Mouse (Mus musculus): ENCODE measurements around the gene Tyms.

Gene Tyms

DNA sequence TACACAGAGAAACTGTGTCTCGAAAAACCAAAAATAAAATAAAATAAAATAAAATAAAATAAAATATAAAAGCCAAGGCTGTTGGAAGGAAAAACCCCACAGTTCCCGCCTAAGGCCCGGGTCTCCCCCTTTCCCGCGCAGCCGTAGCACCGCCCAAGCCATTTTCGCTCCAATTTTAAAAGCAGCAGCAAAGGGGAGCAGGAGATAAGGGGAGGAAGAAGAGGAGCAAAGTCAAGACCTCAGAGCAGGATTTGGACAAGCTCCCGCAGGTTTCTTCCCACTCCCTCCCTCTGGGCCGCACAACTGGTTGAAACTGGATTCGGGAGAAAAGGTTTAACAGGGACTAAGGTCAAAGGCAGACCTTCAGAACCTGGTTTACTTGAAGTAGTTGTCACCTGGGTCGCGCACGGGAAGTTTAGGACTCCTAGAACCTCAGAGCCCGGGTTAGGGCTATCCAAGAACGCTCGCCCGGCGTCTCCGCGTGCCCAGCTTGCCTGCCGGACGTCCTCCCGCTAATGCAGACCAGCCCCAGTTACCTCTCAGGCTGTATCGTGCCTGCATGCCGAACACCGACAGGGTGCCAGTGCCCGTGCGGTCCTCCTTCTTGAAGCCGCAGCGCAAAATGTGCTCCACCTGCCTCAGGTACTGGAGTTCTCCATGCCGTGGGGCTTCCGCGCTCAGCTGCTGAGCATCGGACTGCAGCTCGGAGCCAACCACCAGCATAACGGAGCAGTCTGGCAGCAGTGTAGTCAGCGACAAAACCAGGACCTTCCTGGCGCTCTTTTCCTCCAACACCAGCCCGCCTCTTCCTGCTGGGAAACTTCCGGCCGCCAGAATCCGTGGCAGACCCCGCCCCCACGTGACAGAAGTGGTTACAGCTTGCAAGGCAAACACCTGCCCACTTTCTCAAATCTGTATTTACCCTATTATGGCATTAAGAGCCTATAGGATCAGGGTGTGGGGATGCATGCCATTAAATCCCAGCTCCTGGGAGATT is at the start of gene Tyms:
Gene Tyms, minus strand, starts transcription at position 793 of the 997 bp plus-strand sequence.
- DNase-seq (ENCODE audit: low read depth, low spot score): peak; percentile 72

DNA sequence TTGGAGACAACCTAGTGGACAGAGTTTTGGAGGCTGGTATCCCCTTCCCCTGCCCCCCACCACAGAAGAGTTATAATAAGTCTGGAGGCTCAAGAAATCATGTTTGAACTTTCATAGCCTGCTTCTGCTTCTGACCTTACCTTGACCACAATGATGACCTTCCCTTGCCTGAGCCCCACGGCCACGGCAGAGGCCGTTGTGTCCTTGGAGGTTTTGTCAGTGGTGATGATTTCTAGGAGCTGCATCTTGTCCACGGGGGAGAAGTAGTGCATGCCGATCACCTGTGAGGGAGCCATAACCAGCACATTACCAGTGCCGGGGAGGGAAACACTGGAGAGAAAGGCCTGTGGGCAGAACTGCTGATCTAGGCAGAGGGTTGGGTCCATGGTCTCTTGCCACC is 49.1 kb upstream of the Tyms start:
- DNase-seq (ENCODE audit: low read depth, low spot score): no peak

DNA sequence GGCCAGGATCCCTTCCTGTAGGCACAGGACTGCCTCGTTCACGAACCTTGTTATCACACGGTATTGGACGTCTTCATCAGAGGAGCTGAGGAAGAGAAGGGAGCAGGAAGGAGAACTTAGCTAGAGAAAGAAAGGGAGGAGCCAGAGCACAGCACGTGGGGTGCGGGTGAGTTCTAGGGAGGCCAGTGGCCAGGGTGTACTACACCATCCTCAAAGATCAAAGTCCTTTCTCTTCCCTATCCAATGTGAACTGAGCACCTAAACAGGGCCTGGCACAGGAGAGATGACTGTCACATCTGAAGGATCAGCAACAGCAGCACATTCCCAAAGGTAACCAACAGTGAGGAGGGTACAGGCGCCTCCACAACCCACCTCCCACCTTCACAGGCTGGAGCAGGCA is 46.7 kb upstream of the Tyms start:
- no peak for DNase-seq (ENCODE audit: low read depth, low spot score)

DNA sequence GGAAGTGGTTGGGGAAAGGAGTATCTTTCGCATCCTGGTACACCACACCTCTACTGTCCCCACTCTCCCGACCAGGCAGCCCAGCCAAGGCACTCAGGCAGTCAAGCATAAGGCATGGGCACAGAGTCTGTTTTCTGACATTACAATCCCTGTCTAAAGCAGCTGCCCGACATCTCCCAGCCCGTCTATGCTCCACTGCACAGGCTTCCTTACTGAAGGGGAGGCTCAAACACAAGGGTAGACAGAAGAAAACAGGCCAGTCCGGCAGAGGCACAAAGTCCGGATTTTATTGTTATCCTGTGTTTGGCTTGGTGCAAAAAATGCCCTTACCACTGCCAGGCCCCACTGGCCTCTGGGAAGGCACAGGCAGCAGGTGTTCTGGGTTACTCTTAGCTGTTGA is 45.7 kb upstream of the Tyms start:
- no peak for DNase-seq (ENCODE audit: low read depth, low spot score)

DNA sequence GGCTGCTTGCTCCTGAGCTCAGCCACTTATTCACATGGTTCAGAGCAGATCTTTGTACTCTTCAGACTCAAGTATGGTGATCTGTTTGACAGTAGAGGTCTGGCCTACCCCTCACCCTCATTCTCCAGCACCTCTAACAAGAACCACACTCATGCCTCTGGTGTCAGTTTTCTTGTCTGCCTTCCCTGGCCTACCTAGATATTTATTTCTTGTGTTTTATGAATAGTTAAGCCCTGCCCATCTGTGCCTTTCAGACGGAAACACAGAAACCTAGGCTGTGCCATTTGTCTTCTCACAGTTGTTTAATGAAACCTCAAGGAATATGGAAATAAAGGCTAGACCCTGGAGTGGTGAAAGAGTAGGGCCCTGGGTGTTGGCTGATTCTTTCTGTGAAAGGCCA is 44.6 kb upstream of the Tyms start:
- DNase-seq (ENCODE audit: low read depth, low spot score): no peak

DNA sequence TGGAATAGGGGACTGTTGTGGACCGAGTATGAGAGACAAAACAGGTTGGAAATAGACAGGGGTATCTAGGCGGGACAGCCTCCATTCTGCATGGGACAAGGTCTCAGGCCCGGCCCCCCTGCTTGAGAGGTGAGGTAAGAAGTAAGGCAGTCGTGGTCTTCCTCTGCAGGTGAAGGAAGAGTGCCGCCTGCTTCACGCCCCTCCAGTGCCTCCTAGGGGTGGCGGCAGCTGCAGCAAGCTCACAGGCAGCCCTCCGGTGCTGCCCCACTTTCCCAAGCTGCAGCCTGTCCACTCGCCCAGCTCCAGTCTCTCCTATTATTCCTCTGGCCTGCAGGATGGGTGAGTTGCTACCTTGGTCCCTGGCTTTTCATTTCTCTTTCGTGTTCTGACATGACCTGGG is 42.3 kb upstream of the Tyms start:
- no peak for DNase-seq (ENCODE audit: low read depth, low spot score)

DNA sequence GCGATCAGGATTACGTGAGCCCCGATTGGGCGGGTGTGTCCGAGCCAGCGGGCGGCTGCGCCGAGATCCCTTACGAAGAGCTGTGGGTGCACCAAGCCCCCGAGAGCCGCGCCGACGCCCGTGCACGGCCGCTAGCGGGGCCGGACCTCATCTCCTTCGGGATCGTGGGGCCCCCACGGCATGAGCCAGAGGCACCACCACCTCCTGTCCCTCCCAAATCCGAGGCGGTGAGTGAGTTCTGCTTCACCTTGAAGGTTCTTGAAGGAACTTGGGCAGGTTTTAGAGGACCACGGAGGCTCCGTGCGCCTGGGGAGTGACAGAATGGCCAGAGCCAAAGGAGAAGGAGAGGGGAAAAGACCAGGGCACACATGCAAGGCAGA is 41.3 kb upstream of the Tyms start:
- no peak for DNase-seq (ENCODE audit: low read depth, low spot score)

DNA sequence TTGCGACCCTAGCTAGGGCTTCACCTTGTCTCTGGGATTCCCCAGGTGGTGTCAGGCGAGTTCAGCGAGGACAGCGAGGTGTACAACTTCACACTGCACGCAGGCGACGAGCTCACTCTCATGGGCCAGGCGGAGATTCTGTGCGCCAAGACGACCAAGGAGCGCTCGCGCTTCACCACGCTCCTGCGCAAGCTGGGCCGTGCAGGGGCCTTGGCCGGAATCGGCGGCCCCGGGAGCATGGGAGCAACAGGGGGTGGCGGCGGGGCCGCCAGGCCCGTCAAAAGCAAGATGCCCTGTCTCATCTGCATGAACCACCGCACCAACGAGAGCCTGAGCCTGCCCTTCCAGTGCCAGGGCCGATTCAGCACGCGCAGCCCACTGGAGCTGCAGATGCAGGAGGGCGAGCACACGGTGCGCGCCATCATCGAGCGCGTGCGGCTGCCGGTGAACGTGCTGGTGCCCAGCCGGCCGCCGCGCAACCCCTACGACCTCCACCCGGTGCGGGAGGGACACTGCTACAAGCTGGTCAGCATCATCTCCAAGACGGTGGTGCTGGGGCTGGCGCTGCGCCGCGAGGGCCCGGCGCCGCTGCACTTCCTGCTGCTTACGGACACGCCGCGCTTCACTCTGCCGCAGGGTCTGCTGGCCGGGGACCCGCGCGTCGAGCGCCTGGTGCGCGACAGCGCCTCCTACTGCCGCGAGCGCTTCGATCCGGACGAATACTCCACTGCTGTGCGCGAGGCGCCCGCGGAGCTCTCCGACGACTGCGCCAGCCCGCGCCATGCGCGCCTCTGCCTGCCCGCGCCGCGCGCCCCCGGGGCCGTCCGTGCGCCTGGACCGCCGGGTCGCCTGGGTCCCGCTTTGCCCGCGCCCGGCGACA is 40.7 kb upstream of the Tyms start:
- DNase-seq (ENCODE audit: low read depth, low spot score): peak; percentile 77

DNA sequence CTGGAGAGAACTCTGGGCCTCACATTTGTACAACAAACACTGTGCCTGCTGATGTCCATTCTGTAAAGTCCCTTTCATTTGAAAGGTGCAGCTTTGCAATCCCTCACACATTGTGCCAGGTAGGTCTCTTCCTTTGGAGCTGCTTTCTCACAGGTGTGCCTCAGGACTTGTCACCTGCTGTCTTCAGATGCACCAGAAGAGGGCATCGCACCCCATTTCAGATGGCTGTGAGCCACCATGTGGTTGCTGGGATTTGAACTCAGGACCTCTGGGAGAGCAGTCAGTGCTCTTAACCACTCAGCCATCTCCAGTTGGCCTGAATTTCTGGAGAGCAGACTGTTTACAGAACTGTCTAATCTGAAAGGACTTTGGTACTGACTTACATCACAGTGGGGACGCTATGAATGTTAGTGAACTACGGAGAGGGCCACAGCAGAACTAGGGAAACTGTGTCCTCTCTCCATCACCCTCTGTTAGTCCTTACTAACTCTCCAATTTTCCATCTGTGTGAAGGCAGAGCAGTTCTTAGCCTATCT is 39.2 kb upstream of the Tyms start:
- DNase-seq (ENCODE audit: low read depth, low spot score): no peak

DNA sequence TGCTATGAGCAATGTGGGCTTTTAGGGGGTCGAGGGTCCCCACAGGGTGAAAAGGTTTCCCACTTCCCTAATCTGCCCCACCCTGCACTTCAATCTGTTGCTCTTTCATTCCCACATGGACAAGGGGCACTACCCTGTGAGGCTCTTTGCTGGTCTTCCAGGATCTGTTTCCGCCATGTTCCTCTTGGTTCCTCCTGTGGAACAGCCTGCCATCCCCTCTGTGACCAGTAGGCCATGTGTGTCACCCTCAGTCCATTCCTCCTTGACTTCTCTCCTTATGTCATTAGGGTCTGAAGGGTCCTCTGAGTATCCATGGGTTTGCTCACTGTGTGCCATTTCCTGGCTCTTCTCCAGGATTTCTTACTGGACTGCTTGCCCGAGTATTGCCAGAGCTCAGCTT is 38.4 kb upstream of the Tyms start:
- no peak for DNase-seq (ENCODE audit: low read depth, low spot score)

DNA sequence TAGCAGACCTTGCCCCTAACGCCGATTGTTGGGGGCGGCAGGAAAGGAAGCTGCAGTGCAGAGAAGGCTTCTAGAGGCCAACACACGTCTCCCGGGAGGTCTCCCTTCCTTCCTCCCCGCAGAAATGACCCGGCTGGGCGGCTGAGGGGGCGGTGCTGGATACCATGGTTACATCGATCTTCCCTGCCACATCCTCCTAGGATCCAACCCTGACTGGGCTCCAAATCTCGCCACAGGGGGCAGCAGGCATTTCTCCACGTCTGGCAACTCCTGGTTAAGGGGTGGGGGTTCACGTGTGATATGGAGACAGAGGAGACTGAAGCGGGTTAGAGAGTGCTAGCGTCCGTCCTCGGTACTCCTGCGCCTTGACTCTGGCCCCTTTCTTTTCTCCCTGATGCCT is 37.7 kb upstream of the Tyms start:
- no peak for DNase-seq (ENCODE audit: low read depth, low spot score)

DNA sequence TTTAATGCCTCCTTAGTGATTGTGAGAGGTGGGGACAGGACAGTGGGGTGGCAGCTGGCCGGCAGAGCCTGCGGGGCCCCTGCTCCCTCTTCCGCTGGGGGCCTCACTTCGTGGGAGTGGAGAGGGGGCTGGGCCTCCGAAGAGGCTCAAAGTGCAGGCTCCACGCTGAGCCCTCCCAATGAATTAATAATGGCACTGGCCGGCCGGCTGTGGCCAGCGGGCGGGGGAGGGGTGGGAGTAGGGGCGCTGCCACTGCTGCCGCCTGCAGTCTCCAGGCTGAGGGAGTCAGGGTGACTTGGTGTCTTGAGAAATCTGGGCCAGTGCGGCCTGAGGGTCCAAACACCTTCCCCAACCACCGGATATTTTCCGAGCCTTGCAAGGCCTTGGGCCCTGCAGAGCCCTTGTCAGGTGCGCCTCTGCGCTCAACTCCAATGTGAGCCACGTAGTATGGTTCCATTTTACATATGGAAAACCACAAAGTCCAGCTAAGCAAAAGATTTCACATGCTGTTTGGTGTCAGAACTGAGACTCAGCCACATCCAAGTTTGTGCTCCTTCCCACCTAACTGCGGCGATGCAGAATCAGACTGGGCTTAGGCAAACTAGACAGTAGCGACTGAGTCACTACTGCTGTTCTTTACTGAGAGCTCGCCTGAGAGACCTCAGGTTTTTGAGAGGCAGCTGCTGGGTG is 37.1 kb upstream of the Tyms start:
- no peak for DNase-seq (ENCODE audit: low read depth, low spot score)

DNA sequence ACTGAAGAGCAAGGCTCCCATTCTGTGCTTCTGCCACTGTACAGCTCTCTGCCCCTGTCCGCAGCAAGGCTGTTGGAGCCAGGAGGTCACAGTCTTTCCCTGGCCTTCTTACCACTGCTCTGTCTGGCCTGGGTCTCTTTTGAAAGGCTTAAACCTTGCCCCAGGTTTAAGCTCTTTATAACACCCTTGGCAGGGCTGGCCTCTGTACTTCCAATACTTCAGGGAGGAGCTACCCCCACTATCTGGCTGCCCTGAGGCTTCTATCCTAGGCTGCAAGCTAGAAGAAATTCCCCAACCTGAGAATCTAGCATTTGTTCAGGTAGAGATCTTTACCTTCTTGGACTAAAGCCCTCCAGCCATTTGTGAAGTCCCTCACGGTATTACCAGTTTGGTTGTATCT is 36.5 kb upstream of the Tyms start:
- DNase-seq (ENCODE audit: low read depth, low spot score): no peak

DNA sequence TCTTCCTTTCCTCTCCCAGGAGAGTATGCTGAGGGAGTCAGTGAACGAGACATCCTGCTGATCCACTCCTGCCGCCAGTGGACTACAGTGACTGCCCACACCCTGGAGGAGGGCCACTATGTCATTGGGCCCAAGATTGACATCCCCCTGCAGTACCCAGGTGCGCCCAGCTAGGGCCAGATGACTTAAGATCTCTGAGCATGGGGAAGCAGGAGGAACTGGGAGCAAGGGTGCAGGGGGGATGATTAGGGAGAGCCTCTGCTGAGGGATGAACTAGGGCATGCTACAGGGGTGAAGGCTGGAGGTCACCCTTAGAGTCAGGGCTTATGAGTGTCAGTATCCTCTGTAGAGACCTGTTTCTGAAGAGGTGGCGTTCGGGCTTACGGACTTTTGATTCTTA is 34.8 kb upstream of the Tyms start:
- DNase-seq (ENCODE audit: low read depth, low spot score): no peak

DNA sequence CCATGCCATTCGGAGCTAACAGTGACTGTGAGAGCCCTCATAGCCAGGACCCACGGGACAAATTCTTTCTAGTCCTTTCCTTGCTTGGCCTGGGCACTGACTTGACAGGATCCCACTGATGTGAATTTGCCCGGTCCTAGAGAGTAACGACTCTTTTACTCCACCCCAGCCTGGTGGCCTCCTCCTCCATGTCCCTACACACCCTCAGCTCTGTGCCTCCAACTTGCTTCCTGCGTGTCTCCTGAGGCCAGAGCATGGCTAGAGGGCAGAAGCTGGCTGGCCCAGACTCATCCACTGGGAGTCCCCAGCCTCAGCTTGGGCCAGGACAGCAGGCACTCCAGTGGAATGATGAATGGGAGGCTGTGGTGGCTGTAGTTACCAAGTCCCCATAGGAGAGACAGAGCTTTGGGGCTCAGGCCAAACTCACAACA is 34.2 kb upstream of the Tyms start:
- no peak for DNase-seq (ENCODE audit: low read depth, low spot score)

DNA sequence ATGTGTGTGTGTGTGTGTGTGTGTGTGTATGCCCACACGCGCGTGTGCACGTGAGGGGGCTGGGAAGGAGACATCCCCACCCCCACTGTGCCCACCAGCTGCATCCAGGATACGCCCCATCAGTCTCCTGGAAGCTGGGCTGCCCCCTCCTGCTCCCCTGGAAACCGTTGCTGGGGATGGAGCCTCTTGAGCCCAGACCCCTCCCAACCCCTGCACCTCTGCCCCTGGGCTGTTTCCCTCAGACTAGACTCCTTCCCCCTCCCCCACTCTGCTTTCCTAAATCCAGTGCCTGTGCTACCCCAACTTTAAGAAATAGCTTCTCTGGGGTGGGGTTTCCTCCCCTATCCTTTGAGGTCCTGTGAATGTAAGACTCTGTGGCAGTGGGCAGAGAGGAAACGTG is 33.8 kb upstream of the Tyms start:
- DNase-seq (ENCODE audit: low read depth, low spot score): no peak

DNA sequence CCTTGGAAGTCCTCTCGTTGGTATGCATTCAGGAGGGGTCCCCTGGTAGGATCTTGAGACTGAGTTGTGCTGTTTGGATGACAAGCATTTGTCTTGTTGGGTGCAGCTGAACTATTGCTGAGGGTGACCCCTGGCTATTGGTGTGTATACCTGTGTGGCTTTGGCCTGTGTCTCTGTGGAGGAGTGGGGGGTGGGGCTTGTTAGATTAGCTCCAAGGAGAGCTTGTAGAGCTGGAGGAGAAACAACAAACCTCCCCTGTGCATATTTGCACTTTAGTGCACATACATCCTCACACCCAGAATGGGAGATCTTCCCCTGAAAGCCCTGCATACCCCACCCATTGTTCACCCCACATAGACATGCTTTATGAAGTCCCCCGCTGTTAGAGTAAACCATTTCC is 33.3 kb upstream of the Tyms start:
- no peak for DNase-seq (ENCODE audit: low read depth, low spot score)

DNA sequence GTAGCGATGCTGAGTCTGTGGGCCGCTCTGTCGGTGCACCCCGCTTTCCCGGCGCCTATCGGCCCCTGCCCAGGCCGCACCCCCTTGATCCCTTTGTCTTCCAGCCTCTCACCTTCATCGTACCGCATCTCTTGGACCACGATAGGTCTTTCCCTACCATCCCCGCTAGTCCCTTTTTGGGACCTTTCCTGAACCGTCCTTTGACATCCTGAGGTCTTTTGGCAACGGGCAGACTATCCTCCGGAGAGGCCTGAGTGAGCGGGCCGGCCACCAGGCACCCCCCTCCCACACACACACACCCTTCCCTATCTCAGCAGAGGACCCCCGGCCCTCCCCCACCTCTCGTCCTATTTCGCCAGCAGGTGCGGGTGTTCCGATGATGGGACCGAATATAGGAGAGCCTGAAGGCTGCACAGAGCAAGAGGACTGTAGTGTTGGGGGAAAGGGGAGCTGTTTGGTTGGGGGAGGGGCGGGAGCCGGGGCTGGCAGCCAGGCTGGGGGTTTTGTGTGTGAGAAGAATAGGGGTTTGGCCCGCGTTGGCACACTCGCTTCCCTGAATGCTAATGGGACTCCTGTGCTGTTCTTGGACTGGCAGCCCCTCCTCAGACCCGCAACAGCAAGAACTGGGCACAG is 32.4 kb upstream of the Tyms start, which contains the start of gene 3110082J24Rik:
Gene 3110082J24Rik, minus strand, starts transcription at position 419 of the 633 bp plus-strand sequence.
- no peak for DNase-seq (ENCODE audit: low read depth, low spot score)

DNA sequence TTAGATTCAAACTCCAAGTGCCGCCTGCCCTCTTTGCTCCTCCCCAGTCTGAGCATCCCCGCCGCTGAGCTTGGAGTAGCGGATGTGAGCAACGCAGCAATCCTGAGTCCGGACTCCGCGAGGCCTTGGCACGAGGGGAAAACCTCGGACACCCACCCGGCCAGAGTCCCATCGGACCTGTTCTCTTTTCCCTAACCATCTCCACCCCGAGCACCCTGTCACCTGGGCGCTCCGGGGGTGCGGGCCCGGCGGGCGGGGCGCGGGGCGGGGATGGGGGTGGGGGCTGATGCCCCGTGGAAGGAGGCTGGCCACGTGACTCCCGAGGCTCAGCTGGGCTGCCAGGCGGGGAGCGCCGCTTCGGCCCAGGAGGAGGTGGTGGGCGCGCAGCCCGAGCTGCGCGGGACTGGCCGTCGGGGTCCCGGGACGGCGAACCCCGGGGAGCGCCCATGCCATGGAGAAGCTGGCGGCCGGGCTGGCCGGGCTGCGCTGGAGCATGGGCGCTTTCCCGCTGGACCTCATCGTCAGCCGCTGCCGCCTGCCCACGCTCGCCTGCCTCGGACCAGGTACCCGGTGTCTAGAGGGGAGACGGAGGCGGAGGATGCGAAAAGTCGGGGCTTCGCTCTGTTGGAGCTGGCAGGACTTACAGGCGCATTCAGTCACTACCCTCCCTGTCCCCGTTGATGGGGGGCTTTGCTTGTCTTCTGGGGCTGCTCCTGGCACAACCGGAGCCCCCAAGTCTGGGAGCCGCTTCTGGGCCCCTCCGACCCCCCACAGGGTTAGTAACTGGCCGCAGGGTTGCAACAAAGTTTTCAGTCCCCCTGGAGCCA is 31.6 kb upstream of the Tyms start, which contains the start of gene Garem2:
Gene Garem2, plus strand, starts transcription at position 321 of the 827 bp plus-strand sequence.
- no peak for DNase-seq (ENCODE audit: low read depth, low spot score)

DNA sequence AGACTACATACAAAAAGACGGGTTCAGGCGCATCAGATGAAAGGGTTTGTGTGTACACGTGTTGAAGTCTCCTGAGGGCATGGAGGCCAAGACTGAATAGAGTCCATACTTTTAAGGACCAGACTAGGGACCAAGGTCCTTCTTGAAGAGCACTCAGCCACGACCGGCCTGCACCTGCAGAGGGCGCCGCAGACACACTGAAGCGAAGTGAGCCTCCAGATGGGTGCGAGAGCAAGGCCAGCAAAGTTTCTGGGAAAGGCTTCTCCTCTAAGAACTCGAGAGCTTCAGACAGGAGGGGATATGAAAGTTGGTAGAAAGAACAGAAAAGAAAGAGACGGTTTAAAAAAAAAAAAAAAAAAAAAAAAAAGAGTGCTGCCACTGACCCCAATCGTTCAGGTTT is 30.9 kb upstream of the Tyms start:
- no peak for DNase-seq (ENCODE audit: low read depth, low spot score)
